Mouse (Mus musculus): Measurements from ENCODE around the gene Nelfa. TPM values are rescaled to one million over a fixed set of nuclear protein-coding genes. Genes with fewer than 3 reads are reported as not detected.
"Not testable (repeated sequence)": the region's sequence is repeated elsewhere in the genome, so short reads cannot be mapped to it uniquely, and the experiment has no call there.

The Nelfa gene
- polyA plus RNA-seq, 1 experiment from 2014 or later = 74.3 TPM

- H3K4me2 ChIP-seq (replicated peaks); H3K4me1 ChIP-seq; H3K27me3 ChIP-seq; H3K4me3 ChIP-seq; H3K9ac ChIP-seq; ATAC-seq (ENCODE audit: insufficient number of reproducible peaks, insufficient read depth, low FRiP score, low TSS enrichment); H3K9me3 ChIP-seq; H3K27ac ChIP-seq: not testable (repeated sequence)
- WGBS = 92% methylated on average over 2 of the region's 2 CpGs
- H3K36me3 ChIP-seq = peaks cover 66% of the 10 kb centered on the region
Observed at GRCm38 (mm10) chr5:33916616-33917015, 19.6 kb downstream of the Nelfa start.

DNA sequence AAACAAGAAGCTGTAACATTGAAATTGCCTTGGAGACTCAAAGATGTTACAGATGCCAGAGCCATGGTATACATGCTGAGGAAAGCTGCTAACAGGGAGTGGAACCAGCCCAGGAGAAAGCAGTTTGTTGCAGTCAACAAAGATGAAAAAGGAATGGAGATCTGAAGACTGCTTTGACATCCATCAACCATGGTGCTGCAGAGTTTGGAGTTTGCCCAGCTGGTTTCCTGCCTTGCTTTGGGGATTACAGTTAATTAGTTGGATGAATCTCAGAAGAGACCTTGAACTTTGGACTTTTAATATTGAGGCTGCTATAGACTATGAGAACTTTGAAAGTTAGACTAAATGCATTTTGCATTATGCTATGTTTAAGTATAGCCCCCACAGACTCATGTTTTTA is 21.2 kb downstream of the Nelfa start:
- H3K4me3 ChIP-seq; ATAC-seq (ENCODE audit: insufficient number of reproducible peaks, insufficient read depth, low FRiP score, low TSS enrichment); H3K9ac ChIP-seq; H3K4me1 ChIP-seq; H3K27ac ChIP-seq; H3K4me2 ChIP-seq (replicated peaks); H3K9me3 ChIP-seq; H3K27me3 ChIP-seq: not testable (repeated sequence)
- H3K36me3 ChIP-seq = peaks cover 51% of the 10 kb centered on the region

DNA sequence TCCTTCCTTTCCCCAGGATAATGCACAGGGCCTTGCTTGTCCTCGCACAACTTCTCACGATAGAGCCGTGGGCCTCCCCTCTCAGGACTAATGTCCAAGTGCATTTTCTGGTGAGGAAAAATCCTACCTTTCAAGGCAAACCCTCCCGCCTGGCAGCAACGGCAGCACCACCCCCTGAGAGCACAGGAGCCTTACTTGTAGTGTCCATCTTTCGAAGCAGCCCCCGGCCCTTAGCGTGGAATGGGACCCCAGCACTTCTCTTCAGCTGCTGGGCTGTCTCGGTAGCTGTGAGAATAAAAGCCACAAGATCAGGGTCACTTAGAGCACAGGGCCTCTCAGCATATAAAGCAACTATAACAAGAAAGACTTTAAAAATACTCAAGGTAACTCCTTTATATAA is 33.0 kb downstream of the Nelfa start:
- Histone ChIP-seq H3K9ac (no peak overlapping the region), H3K4me1 (no peaks in the 10 kb centered on the region), H3K9me3 (no peaks in the 10 kb centered on the region), H3K27me3 (no peaks in the 10 kb centered on the region), H3K36me3 (peaks cover 48% of the 10 kb centered on the region), H3K4me2 (replicated peaks) (no peak overlapping the region), H3K27ac (no peak overlapping the region), H3K4me3 (no peak overlapping the region)
- no peak for ATAC-seq (ENCODE audit: insufficient number of reproducible peaks, insufficient read depth, low FRiP score, low TSS enrichment)
- WGBS = 79% methylated on average over 9 of the region's 9 CpGs

DNA sequence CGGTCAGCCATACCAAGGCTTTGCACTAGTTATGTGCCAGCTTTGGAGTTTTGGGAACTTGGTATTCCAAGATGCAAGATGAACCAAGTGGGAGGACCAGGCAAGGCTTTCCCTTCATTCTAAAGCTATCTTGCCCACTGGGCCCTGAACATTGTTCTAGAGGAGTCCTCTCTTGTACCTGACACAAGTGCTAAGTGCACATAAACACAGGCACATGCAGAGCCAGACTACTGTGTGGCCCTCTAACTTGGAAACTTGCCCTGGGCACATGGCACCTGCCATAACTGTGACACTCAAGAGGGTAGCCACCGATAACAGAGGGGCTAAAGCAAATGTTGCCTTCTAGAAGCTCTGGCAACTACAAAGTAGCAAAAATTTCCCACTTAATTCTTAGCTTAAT is 33.5 kb downstream of the Nelfa start:
- no peak for ATAC-seq (ENCODE audit: insufficient number of reproducible peaks, insufficient read depth, low FRiP score, low TSS enrichment)
- Histone ChIP-seq H3K27me3 (no peaks in the 10 kb centered on the region), H3K27ac (no peak overlapping the region), H3K36me3 (peaks cover 53% of the 10 kb centered on the region), H3K4me1 (no peaks in the 10 kb centered on the region), H3K4me3 (no peak overlapping the region), H3K9ac (no peak overlapping the region), H3K4me2 (replicated peaks) (no peak overlapping the region), H3K9me3 (no peaks in the 10 kb centered on the region)
- 95% methylated on average over 2 of the region's 2 CpGs for WGBS

DNA sequence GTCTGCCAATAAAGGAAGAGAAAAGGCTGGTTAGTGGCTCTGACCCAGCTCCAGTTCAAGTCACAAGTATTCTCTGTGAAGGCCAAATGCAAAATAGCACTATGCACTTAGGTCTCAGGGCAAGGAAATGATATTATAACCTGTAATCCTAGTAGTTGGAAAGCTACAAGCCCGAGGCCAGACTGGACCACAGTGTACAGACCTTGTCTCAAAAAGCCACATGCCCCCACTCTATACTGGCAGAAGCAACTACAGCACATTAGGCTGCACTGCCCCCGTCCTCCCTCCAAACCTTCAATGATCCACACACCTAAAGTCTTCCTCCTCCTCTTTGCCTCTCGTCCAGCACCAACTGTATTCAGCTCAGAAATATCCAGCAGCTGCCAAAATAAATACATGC is 34.9 kb downstream of the Nelfa start:
- H3K4me3 ChIP-seq = no peak overlapping the region
- peaks cover 64% of the 10 kb centered on the region for H3K36me3 ChIP-seq
- no peaks in the 10 kb centered on the region for H3K4me1 ChIP-seq
- H3K9me3 ChIP-seq = no peaks in the 10 kb centered on the region
- H3K27me3 ChIP-seq = no peaks in the 10 kb centered on the region
- no peak overlapping the region for H3K9ac ChIP-seq
- H3K27ac ChIP-seq = no peak overlapping the region
- no peak for ATAC-seq (ENCODE audit: insufficient number of reproducible peaks, insufficient read depth, low FRiP score, low TSS enrichment)
- WGBS = 89% methylated on average over 3 of the region's 3 CpGs
- H3K4me2 ChIP-seq (replicated peaks) = no peak overlapping the region

GRCm38 (mm10) chr5:33900701-33901263 is 35.4 kb downstream of the Nelfa start:
- H3K4me1 ChIP-seq = no peaks in the 10 kb centered on the region
- 97% methylated on average over 9 of the region's 9 CpGs for WGBS
- no peak overlapping the region for H3K27ac ChIP-seq
- no peaks in the 10 kb centered on the region for H3K27me3 ChIP-seq
- H3K9ac ChIP-seq = no peak overlapping the region
- no peak overlapping the region for H3K4me2 ChIP-seq (replicated peaks)
- H3K36me3 ChIP-seq = peaks cover 69% of the 10 kb centered on the region
- no peak for ATAC-seq (ENCODE audit: insufficient number of reproducible peaks, insufficient read depth, low FRiP score, low TSS enrichment)
- H3K9me3 ChIP-seq = no peaks in the 10 kb centered on the region
- no peak overlapping the region for H3K4me3 ChIP-seq

DNA sequence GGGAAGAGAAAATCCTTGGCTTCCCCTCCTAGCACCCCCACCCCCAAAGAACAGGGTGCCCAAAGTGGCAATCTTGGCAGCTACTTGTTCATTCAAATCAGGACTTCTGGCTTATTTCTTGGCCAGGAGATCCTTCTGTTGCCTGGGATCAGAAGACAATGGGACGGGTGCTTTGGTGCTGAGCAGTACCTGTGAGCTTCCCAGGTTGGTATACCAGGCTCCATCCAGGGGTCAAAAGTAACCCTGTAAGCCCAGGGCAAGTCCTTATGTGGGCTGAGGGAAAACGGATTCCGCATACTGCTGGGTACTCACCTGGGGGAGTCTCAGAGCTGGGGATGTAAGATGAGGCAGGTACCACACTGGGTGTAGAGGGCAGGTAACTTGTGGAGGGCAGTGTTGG is 36.1 kb downstream of the Nelfa start:
- 84% methylated on average over 3 of the region's 3 CpGs for WGBS
- Histone ChIP-seq H3K4me2 (replicated peaks) (no peak overlapping the region), H3K27ac (no peak overlapping the region), H3K27me3 (no peaks in the 10 kb centered on the region), H3K4me3 (no peak overlapping the region), H3K4me1 (no peaks in the 10 kb centered on the region), H3K9me3 (no peaks in the 10 kb centered on the region), H3K36me3 (peaks cover 76% of the 10 kb centered on the region), H3K9ac (no peak overlapping the region)
- ATAC-seq (ENCODE audit: insufficient number of reproducible peaks, insufficient read depth, low FRiP score, low TSS enrichment) = no peak

DNA sequence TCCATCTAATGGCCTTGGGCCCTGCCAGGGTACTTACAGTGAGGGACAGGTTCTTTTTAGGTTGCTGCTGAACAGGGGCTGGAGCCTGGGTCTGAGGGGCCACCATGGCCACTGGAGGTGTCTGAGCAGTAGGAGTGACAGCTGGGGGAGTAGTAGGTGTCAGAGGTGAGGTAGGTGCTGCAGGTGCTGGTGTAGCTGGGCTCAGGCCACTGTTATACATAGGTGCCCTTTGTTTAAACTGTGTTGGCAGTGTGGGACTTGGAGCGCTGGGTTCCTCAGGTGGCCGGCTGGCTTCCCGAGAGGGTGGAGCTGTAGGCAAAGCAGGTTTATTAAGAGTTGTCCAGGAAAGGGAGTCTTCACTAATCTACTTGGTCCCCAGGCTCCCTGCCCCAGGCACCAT is 37.0 kb downstream of the Nelfa start:
- Histone ChIP-seq H3K4me3 (no peak overlapping the region), H3K9me3 (no peaks in the 10 kb centered on the region), H3K4me1 (no peaks in the 10 kb centered on the region), H3K27me3 (no peaks in the 10 kb centered on the region), H3K36me3 (peaks cover 85% of the 10 kb centered on the region), H3K27ac (no peak overlapping the region), H3K4me2 (replicated peaks) (no peak overlapping the region), H3K9ac (no peak overlapping the region)
- 96% methylated on average over 3 of the region's 3 CpGs for WGBS
- 0 out of 2 replicates have a peak, but pooled peaks have one; percentile 41 for ATAC-seq (ENCODE audit: insufficient number of reproducible peaks, insufficient read depth, low FRiP score, low TSS enrichment)

DNA sequence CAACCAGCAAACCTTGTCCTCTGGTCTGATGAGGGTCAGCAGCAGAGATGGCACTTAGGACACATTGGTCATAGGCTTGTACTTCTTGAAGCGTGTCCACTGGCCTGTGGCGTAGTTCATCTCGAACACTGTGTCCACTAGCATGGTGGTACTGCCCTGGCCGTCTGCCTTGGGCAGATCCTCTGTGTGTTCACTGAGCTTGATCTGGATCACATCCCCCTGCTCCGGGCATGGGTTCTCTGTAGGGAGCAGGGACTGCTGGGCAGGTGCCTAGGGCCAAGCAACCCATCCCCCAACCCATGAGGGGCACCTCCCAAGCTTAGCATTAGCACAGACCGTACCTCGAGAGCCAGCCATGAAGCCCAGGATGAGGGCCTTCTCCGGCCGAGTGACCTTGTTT is 37.5 kb downstream of the Nelfa start:
- Histone ChIP-seq H3K4me3 (no peak overlapping the region), H3K4me1 (no peaks in the 10 kb centered on the region), H3K9me3 (no peaks in the 10 kb centered on the region), H3K4me2 (replicated peaks) (no peak overlapping the region), H3K27ac (no peak overlapping the region), H3K36me3 (peaks cover 90% of the 10 kb centered on the region), H3K9ac (no peak overlapping the region), H3K27me3 (no peaks in the 10 kb centered on the region)
- WGBS = 90% methylated on average over 9 of the region's 9 CpGs
- no peak for ATAC-seq (ENCODE audit: insufficient number of reproducible peaks, insufficient read depth, low FRiP score, low TSS enrichment)

DNA sequence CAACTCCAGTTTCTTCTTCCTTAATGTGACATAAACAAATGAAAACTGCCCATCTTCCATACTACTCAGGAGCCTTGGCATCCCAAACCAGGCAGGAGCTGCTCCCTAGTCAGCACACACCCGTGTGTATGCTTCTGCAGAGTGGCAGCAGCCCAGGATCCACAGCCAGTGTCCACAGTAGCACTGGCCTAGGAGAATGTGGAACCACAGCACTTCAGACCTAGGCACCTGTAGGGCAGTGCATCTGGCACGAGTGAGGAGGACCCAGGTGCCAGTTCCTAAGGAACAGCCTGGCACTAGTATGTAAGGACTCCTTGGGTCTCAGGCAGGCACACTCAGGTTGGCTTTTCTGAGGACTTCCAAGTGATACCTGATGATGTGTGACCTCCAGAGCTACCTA is 39.1 kb downstream of the Nelfa start:
- Histone ChIP-seq H3K4me1 (no peaks in the 10 kb centered on the region), H3K4me2 (replicated peaks) (no peak overlapping the region), H3K9me3 (no peaks in the 10 kb centered on the region), H3K36me3 (peaks cover 95% of the 10 kb centered on the region), H3K9ac (no peak overlapping the region), H3K27me3 (no peaks in the 10 kb centered on the region), H3K4me3 (no peak overlapping the region), H3K27ac (no peak overlapping the region)
- no peak for ATAC-seq (ENCODE audit: insufficient number of reproducible peaks, insufficient read depth, low FRiP score, low TSS enrichment)
- WGBS = 82% methylated on average over 2 of the region's 2 CpGs

- Histone ChIP-seq H3K4me3 (no peak overlapping the region), H3K4me1 (no peaks in the 10 kb centered on the region), H3K36me3 (peaks cover 95% of the 10 kb centered on the region), H3K27ac (no peak overlapping the region), H3K4me2 (replicated peaks) (no peak overlapping the region), H3K9me3 (no peaks in the 10 kb centered on the region), H3K27me3 (no peaks in the 10 kb centered on the region), H3K9ac (no peak overlapping the region)
- ATAC-seq (ENCODE audit: insufficient number of reproducible peaks, insufficient read depth, low FRiP score, low TSS enrichment) = no peak
- WGBS = 87% methylated on average over 9 of the region's 9 CpGs
Observed at GRCm38 (mm10) chr5:33895116-33895515, 41.1 kb downstream of the Nelfa start.

DNA sequence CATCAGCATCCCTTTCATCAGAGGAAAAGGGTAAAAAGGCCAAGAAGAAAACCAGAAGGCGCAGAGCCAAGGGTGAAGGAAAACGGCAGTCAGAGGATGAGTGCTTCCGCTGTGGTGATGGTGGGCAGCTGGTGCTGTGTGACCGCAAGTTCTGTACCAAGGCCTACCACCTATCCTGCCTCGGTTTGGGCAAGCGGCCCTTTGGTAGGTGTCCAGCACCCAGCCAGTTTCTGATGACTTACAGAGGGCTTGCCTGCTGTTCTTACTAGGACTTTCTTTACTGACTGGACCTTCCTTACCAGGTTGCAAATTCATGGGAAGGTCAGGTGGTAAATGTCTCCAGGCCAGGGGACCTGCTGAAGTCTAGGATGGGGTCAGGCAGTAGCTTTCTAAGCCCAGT is 42.8 kb downstream of the Nelfa start:
- H3K36me3 ChIP-seq = peaks cover 94% of the 10 kb centered on the region
- no peaks in the 10 kb centered on the region for H3K4me1 ChIP-seq
- H3K9me3 ChIP-seq = no peaks in the 10 kb centered on the region
- 96% methylated on average over 6 of the region's 6 CpGs for WGBS
- no peak overlapping the region for H3K4me2 ChIP-seq (replicated peaks)
- no peak overlapping the region for H3K4me3 ChIP-seq
- H3K27me3 ChIP-seq = no peaks in the 10 kb centered on the region
- no peak overlapping the region for H3K27ac ChIP-seq
- ATAC-seq (ENCODE audit: insufficient number of reproducible peaks, insufficient read depth, low FRiP score, low TSS enrichment) = no peak
- H3K9ac ChIP-seq = no peak overlapping the region

DNA sequence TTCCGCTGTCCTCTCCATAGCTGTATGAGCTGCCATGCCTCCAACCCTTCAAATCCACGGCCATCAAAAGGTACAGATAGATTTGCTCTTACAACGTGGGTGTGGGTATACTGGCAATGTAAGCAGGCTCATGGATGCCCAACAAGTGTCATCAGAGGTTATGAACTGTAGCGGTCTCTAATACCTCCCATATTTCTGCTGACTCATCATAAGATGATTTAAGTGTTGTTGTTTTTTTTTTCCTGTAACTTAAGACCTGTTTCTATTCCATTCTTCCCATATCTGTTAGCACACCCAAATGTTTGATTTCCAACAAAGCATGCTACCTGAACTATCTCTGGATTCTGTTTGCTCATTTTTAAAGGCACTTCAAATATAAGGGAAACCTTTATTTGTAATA is 55.1 kb downstream of the Nelfa start:
- Histone ChIP-seq H3K4me2 (replicated peaks) (no peak overlapping the region), H3K4me3 (no peak overlapping the region), H3K27me3 (no peaks in the 10 kb centered on the region), H3K9ac (no peak overlapping the region), H3K4me1 (no peaks in the 10 kb centered on the region), H3K27ac (no peak overlapping the region), H3K9me3 (no peaks in the 10 kb centered on the region), H3K36me3 (peaks cover 82% of the 10 kb centered on the region)
- WGBS = 95% methylated on average over 4 of the region's 4 CpGs
- no peak for ATAC-seq (ENCODE audit: insufficient number of reproducible peaks, insufficient read depth, low FRiP score, low TSS enrichment)

All from embryonic facial prominence, embryonic 12.5 days (tissue).